Mouse (Mus musculus) frontal cortex, postnatal 25 days (tissue): ENCODE data around the gene Uba7.

Experiments
- DNase-seq, 2 experiments: peaks; one replicate each; pipeline ENCODE4 v3.0.0; 2022; ENCODE audit warnings: low spot score in 2 of 2

The Uba7 gene

GRCm38 (mm10) chr9:107961881-107962280 lies 13.4 kb upstream of the Uba7 start:
- peak in 1 of 2 experiments; percentile 52 for DNase-seq

GRCm38 (mm10) chr9:107962916-107963315 lies 12.4 kb upstream of the Uba7 start:
- no peak for DNase-seq

DNA sequence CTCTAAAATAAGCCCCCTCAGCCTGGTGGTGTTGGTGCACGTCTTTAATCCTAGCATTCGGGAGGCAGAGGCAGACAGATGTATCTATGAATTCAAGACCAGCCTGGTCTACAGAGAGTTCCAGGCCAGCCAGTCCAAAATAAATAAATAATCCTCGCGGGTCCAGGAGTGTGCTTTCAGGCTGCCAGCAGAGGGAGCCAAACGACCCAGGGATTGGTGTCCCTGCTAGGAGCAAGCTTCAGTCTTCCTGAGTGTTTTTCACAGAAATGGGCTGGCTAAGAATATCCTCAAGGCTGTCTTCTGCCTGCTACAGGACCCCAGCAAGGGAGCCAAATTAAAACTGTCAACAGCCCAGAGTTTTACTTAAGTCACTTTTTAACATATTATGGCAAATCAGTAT lies 11.6 kb upstream of the Uba7 start:
- peak in 1 of 2 experiments; percentile 73 for DNase-seq

- no peak for DNase-seq
These were observed 10.6 kb upstream of the Uba7 start for GRCm38 (mm10) chr9:107964681-107965080.

- no peak for DNase-seq
These were observed 8.6 kb upstream of the Uba7 start for GRCm38 (mm10) chr9:107966676-107967075.

DNA sequence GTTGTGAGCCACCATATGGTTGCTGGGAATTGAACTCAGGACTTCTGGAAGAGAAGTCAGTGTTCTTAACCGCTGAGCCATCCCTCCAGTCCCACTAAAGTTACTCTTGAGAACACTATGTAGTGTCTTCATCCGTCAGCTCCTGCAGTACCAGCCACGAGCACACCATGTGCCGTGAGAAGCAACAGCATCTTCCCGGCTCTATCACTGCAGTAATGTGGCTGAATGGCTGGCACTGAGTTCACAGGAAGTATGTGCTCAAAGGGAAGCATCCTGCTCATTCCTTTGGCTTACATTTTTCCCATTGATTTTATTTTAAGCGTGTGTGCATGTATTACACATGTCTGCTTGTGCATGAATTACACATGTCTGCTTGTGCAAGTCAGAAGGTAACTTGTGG lies 7.9 kb upstream of the Uba7 start:
- DNase-seq, result no peak

GRCm38 (mm10) chr9:107968531-107968930 lies 6.8 kb upstream of the Uba7 start:
- DNase-seq, result no peak

GRCm38 (mm10) chr9:107970311-107970710 lies 5.0 kb upstream of the Uba7 start:
- DNase-seq, result no peak

DNA sequence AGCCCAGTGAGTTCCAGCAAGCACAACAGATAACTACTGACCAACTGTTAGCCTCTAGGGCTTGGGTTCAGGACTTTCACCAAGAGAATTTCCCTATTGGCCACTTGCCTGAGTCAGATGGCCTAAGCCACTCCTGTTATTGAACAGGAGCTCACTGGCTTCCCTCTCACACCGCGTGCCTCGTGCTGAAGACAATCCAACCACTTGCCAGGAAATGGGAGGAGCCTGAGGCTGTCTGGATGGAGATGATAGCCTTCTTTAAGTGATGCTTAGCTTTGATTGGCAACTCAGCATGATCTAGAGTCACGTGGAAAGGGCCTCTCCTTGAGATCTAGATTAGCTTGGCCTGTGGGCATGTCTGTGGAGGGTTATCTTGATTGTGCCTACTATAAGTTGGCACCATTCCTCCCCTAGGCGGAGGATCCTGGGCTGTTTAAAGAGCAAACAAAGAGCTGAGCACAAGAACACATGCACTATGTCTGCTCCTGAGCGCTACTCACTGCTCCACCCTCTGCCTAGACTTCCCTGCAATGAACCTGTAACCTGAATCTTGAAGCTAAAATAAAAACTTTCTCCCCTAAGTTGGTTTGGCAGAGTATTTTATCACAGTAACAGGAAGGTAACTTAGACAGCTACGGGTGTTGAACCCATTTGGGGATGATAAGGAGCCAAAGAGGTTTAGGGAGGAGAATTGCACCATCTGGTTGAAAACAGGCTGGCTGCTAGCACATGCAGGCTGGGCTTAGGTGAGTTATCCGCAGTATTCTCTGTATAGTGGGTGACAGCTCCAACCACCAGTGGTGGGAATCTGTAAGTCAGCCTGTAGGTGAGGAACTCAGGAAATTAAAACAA lies 3.4 kb upstream of the Uba7 start:
- no peak for DNase-seq

- no peak for DNase-seq
These were observed 674 bp upstream of the Uba7 start for GRCm38 (mm10) chr9:107974491-107975171.

DNA sequence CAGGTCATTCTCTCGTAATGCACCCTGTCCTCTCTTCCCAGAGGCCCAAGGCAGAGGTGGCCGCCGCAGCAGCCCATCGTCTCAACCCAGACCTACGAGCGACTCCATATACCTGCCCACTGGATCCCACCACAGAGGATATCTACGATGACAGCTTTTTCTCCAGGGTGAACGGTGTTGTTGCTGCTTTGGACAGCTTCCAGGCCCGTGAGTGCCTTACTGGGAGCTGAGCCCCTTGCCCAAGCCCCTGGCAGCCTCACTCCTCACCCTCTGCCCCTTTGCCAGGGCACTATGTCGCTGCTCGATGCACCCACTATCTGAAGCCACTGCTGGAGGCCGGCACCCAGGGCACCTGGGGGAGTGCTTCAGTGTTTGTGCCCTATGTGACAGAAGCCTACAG lies 3.5 kb downstream of the Uba7 start:
- DNase-seq, result no peak

- no peak for DNase-seq
These were observed 6.6 kb downstream of the Uba7 start for GRCm38 (mm10) chr9:107981684-107982605.

GRCm38 (mm10) chr9:107982681-107983346 lies 7.5 kb downstream of the Uba7 start, which contains the start of gene Gm20661:
Gene Gm20661 (plus strand): TSS chr9:107983058.
- no peak for DNase-seq

DNA sequence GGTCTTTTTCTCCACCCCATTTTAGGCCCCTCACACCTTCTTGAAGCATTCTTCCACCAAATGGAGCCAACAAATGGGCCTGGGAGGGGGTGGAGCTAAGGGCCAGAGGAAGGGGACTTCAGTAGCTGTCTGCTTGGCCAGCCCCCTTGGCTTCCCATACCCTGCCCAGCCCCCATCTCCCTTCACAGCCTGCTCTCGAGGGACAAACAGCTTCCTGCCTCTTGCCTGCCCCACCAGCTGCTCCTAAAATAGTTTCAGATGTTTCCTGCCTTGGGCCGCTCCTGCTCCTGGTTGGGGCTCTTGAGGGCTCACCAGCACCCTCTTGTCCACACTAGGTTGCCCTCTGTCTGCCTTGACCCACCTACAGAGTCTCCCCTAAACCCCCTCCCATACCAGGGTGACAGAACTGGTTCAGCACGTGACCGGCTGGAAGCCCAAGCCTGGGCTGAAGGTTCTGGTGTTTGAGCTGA lies 8.2 kb downstream of the Uba7 start:
- no peak for DNase-seq

- no peak for DNase-seq
These were observed 8.9 kb downstream of the Uba7 start for GRCm38 (mm10) chr9:107984052-107984753.

GRCm38 (mm10) chr9:107984754-107985055 lies 9.4 kb downstream of the Uba7 start:
- no peak for DNase-seq

GRCm38 (mm10) chr9:107985131-107986119 lies 10.1 kb downstream of the Uba7 start, which contains the start of gene Inka1:
Gene Inka1 (minus strand): TSS chr9:107985879.
- DNase-seq, result peak; percentile 55 to 63

GRCm38 (mm10) chr9:107986376-107986775 lies 11.1 kb downstream of the Uba7 start:
- DNase-seq, result peak; percentile 48 to 64

DNA sequence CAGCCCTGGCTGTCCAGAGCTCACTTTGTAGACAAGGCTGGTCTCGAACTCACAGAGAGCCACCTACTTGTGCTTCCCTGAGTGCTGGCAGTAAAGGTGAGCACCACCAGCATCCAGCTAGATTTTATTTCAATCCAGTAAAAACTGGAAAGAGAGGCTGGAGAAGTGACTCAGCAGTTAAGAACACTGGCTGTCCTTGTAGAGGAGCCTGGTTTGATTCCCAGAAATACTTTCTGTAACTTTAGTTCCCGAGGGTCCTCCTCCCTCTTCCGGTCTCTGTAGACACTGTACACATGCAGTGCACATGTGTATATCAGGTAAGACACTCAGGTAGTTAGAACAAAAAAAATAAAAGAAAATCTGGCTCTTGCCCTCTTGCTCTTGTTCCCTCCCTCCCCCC lies 12.6 kb downstream of the Uba7 start:
- no peak for DNase-seq

DNA sequence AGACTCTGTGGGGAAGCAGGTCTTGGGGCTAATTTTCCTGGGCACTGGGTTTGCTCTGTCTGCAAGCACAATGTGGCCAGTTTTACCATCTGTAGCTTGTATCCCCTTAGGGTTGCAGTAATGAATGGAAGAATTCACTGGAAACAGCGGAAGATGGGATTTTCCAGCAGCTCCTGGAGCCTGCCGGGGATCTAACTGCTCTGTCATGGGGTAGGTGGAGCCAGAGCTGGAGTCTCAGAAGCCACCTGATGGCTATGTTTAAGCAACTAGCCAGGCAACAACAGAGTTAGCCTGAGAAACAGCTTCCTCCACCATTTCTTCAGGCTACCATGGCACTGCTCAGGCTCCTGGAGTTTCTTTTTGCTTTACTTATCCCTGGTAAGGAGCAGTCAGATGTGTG lies 16.9 kb downstream of the Uba7 start, which contains the start of gene Cdhr4:
Cdhr4 (plus strand) TSS at position 301 of the 400 bp plus-strand sequence.
- no peak for DNase-seq
